In the genomic region with DNA sequence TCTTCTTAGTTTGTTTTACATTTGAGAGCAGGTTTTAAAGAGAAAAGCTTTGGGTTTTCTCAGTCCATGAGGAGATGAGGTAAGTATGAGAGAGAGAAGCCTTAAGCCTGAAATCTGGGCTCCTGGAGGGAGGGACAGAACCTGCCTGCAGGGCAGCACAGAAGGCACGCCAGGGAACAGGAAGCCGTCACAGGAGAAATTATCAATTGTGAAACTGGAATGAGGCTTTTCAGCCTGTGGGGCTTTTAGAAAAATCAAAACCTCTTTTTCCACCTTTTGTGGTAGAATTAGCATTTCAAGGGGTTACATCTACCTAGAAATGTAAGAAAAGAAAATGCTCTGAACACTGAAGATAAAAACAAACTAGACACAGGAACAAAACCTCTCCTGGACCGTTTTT, we compare ENCODE assay signal across 15 mouse cellular contexts.
DNase-seq lines count a peak whose midpoint lies in the region; ATAC-seq and TF ChIP-seq lines count a peak whose summit lies in the region.
"Had no signal": no experiment of that assay in that cellular context is flagged by ENCODE, and none has a peak within 500 bp of the region (broad histone marks: within the 10 kb centered on the region; RNA-seq: fewer than 3 reads in every experiment).

No protein-coding gene starts in this region.

- WGBS in forebrain, embryonic 10.5 days = 23% methylated on average over 3 of the region's 3 CpGs
- WGBS in forebrain, embryonic 16.5 days = 18% methylated on average over 3 of the region's 3 CpGs
- 29% methylated on average over 3 of the region's 3 CpGs for WGBS in neural tube, embryonic 13.5 days
- 31% methylated on average over 3 of the region's 3 CpGs for WGBS in hindbrain, postnatal 0 days
- WGBS in olfactory bulb, adult 2 months = 42% methylated on average over 3 of the region's 3 CpGs

- peaks cover 5% of the 10 kb centered on the region for H3K36me3 ChIP-seq in forebrain, embryonic 10.5 days (replicated peaks)
- H3K36me3 ChIP-seq in forebrain, embryonic 16.5 days (ENCODE audit: control insufficient read depth, insufficient read depth) = no peaks in the 10 kb centered on the region
- H3K36me3 ChIP-seq in neural tube, embryonic 13.5 days = no peaks in the 10 kb centered on the region
- no peaks in the 10 kb centered on the region for H3K36me3 ChIP-seq in hindbrain, postnatal 0 days (ENCODE audit: insufficient read depth, low read length)
- H3K36me3 ChIP-seq: G1E had no signal

- no peak overlapping the region for H3K4me2 ChIP-seq in forebrain, embryonic 16.5 days (ENCODE audit: low read length)
- no peak overlapping the region for H3K4me2 ChIP-seq in neural tube, embryonic 13.5 days
- H3K4me2 ChIP-seq in hindbrain, postnatal 0 days (ENCODE audit: low read depth, low read length) = no peak overlapping the region

- H3K4me3 ChIP-seq in forebrain, embryonic 10.5 days = no peak overlapping the region
- H3K4me3 ChIP-seq in forebrain, embryonic 16.5 days (replicated peaks; ENCODE audit: low read length) = no peak overlapping the region
- H3K4me3 ChIP-seq in neural tube, embryonic 13.5 days = no peak overlapping the region
- no peak overlapping the region for H3K4me3 ChIP-seq in hindbrain, postnatal 0 days (ENCODE audit: low read length)
- no peak overlapping the region for H3K4me3 ChIP-seq in olfactory bulb, adult 2 months (ENCODE audit: insufficient read depth, low read depth, low read length)

- TF ChIP-seq CTCF in hindbrain, postnatal 0 days (IDR thresholded peaks at IDR 0.05; ENCODE audit: low read depth) = no peak
- no peak for TF ChIP-seq CTCF in olfactory bulb, adult 2 months (IDR thresholded peaks at IDR 0.05; ENCODE audit: insufficient read depth, low read depth, low read length)

- TF ChIP-seq POLR2A in olfactory bulb, adult 2 months (IDR thresholded peaks at IDR 0.05; ENCODE audit: insufficient read depth, low read depth, low read length) = no peak

- 0 out of 2 replicates have a peak, but pooled peaks cover 3% of the 10 kb centered on the region for H3K27me3 ChIP-seq in forebrain, embryonic 10.5 days (ENCODE audit: poor library complexity, severe bottlenecking)
- no peaks in the 10 kb centered on the region for H3K27me3 ChIP-seq in forebrain, embryonic 16.5 days (replicated peaks; ENCODE audit: control insufficient read depth, insufficient read depth, low read length)
- H3K27me3 ChIP-seq in neural tube, embryonic 13.5 days = no peaks in the 10 kb centered on the region
- no peaks in the 10 kb centered on the region for H3K27me3 ChIP-seq in hindbrain, postnatal 0 days (ENCODE audit: insufficient read depth, low read length)

- ATAC-seq in forebrain, embryonic 16.5 days = no peak
- no peak for ATAC-seq in neural tube, embryonic 13.5 days (ENCODE audit: low read depth)
- ATAC-seq in hindbrain, postnatal 0 days = no peak

- H3K9me3 ChIP-seq in forebrain, embryonic 10.5 days = peaks cover 6% of the 10 kb centered on the region; the same call in 1 of the 2 replicates
- H3K9me3 ChIP-seq in forebrain, embryonic 16.5 days (ENCODE audit: control insufficient read depth, low read length) = no peaks in the 10 kb centered on the region
- H3K9me3 ChIP-seq in neural tube, embryonic 13.5 days = no peaks in the 10 kb centered on the region
- H3K9me3 ChIP-seq in hindbrain, postnatal 0 days (ENCODE audit: low read length) = no peaks in the 10 kb centered on the region
- H3K9me3 ChIP-seq: G1E had no signal

- DNase-seq in forebrain, embryonic 10.5 days (ENCODE audit: extremely low spot score, low spot score) = no peak
- DNase-seq in neural tube, embryonic 10.5 days (ENCODE audit: extremely low spot score, low spot score) = no peak
- DNase-seq in hindbrain, postnatal 0 days (ENCODE audit: low spot score) = no peak
- no peak for DNase-seq in gastrocnemius, postnatal 10 days
- no peak for DNase-seq in thymus, postnatal 4 days
- DNase-seq: adrenal gland, postnatal 10 days; cerebellum, adult 9-10 months; liver; lung, adult 2 months; right cerebral cortex, postnatal 14 days had no signal

- no peak overlapping the region for H3K9ac ChIP-seq in forebrain, embryonic 16.5 days (replicated peaks; ENCODE audit: low read depth, low read length)
- H3K9ac ChIP-seq in neural tube, embryonic 13.5 days = no peak overlapping the region
- no peak overlapping the region for H3K9ac ChIP-seq in hindbrain, postnatal 0 days (replicated peaks; ENCODE audit: low read length)

- H3K4me1 ChIP-seq in forebrain, embryonic 10.5 days = peaks cover 37% of the 10 kb centered on the region
- H3K4me1 ChIP-seq in forebrain, embryonic 16.5 days (replicated peaks; ENCODE audit: control insufficient read depth, insufficient read depth, low read length) = peaks cover 14% of the 10 kb centered on the region
- H3K4me1 ChIP-seq in neural tube, embryonic 13.5 days (replicated peaks) = peaks cover 29% of the 10 kb centered on the region
- H3K4me1 ChIP-seq in hindbrain, postnatal 0 days (ENCODE audit: insufficient read depth, low read length) = peaks cover 11% of the 10 kb centered on the region
- H3K4me1 ChIP-seq in olfactory bulb, adult 2 months (ENCODE audit: control insufficient read depth, insufficient read depth, low read length) = peaks cover 17% of the 10 kb centered on the region

- H3K27ac ChIP-seq in forebrain, embryonic 10.5 days = peak overlapping the region; percentile 25; the same call in 1 of the 2 replicates
- no peak overlapping the region for H3K27ac ChIP-seq in forebrain, embryonic 16.5 days (ENCODE audit: low read length)
- H3K27ac ChIP-seq in neural tube, embryonic 13.5 days (replicated peaks) = 0 out of 2 replicates have a peak overlapping the region, but pooled peaks have one; percentile 7
- H3K27ac ChIP-seq in hindbrain, postnatal 0 days = 0 out of 2 replicates have a peak overlapping the region, but pooled peaks have one; percentile 41
- peak overlapping the region; percentile 70; the same call in 1 of the 2 replicates for H3K27ac ChIP-seq in olfactory bulb, adult 2 months (ENCODE audit: insufficient read depth, low read depth, low read length)
- H3K27ac ChIP-seq: kidney, postnatal 0 days had no signal
